Mouse (Mus musculus) urinary bladder, postnatal 14 days (tissue): ENCODE results near the gene Rubcnl.

ENCODE experiments used
- DNase-seq: peaks from one replicate; pipeline ENCODE4 v3.0.0; 2021; ENCODE audit warnings: low spot score

The Rubcnl gene

GRCm38 (mm10) chr14:75071091-75071490 lies 55.3 kb downstream of the Rubcnl start:
- no peak for DNase-seq

- DNase-seq = no peak
Observed at GRCm38 (mm10) chr14:75075299-75076180, 59.7 kb downstream of the Rubcnl start.

GRCm38 (mm10) chr14:75077946-75078345 lies 62.1 kb downstream of the Rubcnl start:
- no peak for DNase-seq
